Comparison of ENCODE assay signal across 23 mouse cellular contexts in the genomic region with DNA sequence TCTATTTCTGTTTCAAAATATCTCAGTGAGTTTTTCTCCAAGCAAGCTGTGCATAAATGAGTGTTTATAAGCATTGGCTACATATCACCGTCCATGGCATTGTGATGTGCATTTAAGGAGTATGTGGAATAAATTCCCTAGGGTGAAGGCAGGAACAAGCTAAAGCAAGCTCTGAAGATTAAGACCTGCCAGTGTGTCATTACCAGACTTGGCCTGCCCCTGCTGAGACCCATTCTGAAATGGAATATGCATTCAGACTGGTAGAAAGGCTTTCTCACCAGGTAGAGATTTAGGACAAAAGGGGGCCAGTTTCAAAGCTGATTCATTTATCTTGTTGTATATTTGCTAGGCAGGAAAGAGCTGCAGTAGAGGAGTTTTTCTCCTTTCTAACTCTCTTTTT.
A peak's percentile ranks its signal among the peaks of the same experiment; 100 is the strongest.
DNase-seq lines count a peak whose midpoint lies in the region; ATAC-seq lines count a peak whose summit lies in the region.
"Had no signal": no experiment of that assay in that cellular context is flagged by ENCODE, and none has a peak within 500 bp of the region (broad histone marks: within the 10 kb centered on the region; RNA-seq: fewer than 3 reads in every experiment).

No protein-coding gene starts in this region.

- no peak for DNase-seq in frontal cortex, postnatal 14 days (ENCODE audit: low spot score in 2 of 2)
- DNase-seq in ZHBTc4 (ENCODE audit: low read depth, low spot score): peak; percentile 8
- DNase-seq in telencephalon, adult 2 months (ENCODE audit: low read depth, low spot score): peak; percentile 6
- no peak for DNase-seq in gastrocnemius, postnatal 4 days (ENCODE audit: low spot score in 2 of 2)
- no peak for DNase-seq in right cerebral cortex, postnatal 4 days
- DNase-seq: adrenal gland, postnatal 10 days; adrenal gland, postnatal 36 days; cerebellum, adult 11-12 months; cerebellum, adult 8-10 months; cerebellum, postnatal 10 days; cerebellum, postnatal 36 days; embryo, embryonic 11 days; gastrocnemius, postnatal 25 days; heart, adult 2 months; heart, postnatal 14 days; heart, postnatal 4 days; kidney, adult 18-20 months had no signal

- peak; percentile 44 for ATAC-seq in frontal cortex, adult (ENCODE audit: low TSS enrichment)
- ATAC-seq: CD4-positive, CD25-positive, alpha-beta regulatory T cell, adult 4 months; forebrain, embryonic 16.5 days; hindbrain, postnatal 0 days; inflammation-experienced regulatory T-cells, adult 6 months; intestine, embryonic 16.5 days had no signal

Comparison
In these comparisons a context has a peak if more than half of its experiments do, and no peak if none do; other contexts are left out.
1. DNase-seq: peak in ZHBTc4 (single experiment) and telencephalon, adult 2 months (single experiment); none in frontal cortex, postnatal 14 days (0 of 2), gastrocnemius, postnatal 4 days (0 of 2) and right cerebral cortex, postnatal 4 days (single experiment).